ENCODE assay signal across 1 mouse cellular context in the genomic region with DNA sequence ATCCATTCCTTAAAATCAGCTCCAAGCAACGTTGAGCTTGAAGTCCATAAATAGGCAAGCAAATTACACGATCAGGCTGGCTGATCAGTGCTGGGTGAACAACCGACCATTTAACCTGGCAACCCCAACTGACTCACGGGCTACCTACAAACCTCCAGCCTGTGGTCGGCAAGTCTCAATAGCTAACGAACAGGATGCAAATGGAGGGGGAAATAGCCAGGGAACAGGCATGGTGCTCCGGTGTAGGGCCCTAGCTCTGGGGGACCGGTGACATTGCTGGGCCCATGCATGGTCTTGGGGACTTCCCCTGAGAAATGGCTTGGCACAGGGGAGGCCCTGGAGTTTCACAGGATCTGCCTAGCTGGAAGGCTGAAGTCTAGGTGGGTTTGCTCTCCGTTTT.
A peak's percentile ranks its signal among the peaks of the same experiment; 100 is the strongest.
TF ChIP-seq lines count a peak whose summit lies in the region.

No protein-coding gene starts in this region.

TF ChIP-seq in CH12.LX, 34 proteins besides CTCF, POLR2A, EP300 and RAD21 (continued from another document):
- no peak for TF ChIP-seq JUN (IDR thresholded peaks at IDR 0.05; ENCODE audit: insufficient read depth, low read depth, low read length)
- TF ChIP-seq MEF2A (IDR thresholded peaks at IDR 0.05; ENCODE audit: borderline replicate concordance, low read depth, low read length), result no peak
- TF ChIP-seq MAZ (IDR thresholded peaks at IDR 0.05; ENCODE audit: low read depth, low read length), result peak; percentile 31; the same call in 1 of the 2 replicates
- no peak for TF ChIP-seq ELF1 (IDR thresholded peaks at IDR 0.05; ENCODE audit: low read depth, low read length)
- no peak for TF ChIP-seq NRF1 (IDR thresholded peaks at IDR 0.05; ENCODE audit: low read depth, low read length)
- no peak for TF ChIP-seq ZKSCAN1 (IDR thresholded peaks at IDR 0.05; ENCODE audit: borderline replicate concordance, low read depth, low read length)
- no peak for TF ChIP-seq ETS1 (conservative IDR thresholded peaks at IDR 0.05; ENCODE audit: low read depth, low read length)
- TF ChIP-seq MXI1 (IDR thresholded peaks at IDR 0.05; ENCODE audit: low read depth, low read length), result peak; percentile 68
- TF ChIP-seq MYC (IDR thresholded peaks at IDR 0.05; ENCODE audit: low read depth, low read length), result 0 out of 2 replicates have a peak, but pooled peaks have one; percentile 11
- no peak for TF ChIP-seq TCF12 (IDR thresholded peaks at IDR 0.05; ENCODE audit: low read depth, low read length)
- no peak for TF ChIP-seq USF2 (conservative IDR thresholded peaks at IDR 0.05; ENCODE audit: low read depth, low read length)
